Mouse (Mus musculus): ENCODE data around the gene Gprc5b.

GRCm38 (mm10) chr7:118943170-118943569 lies 51.8 kb downstream of the Gprc5b start:
- TF ChIP-seq CTCF (IDR thresholded peaks at IDR 0.05; ENCODE audit: control insufficient read depth, insufficient read depth, insufficient replicate concordance, low read depth, low read length) = no peak
- no peak for TF ChIP-seq POLR2A (IDR thresholded peaks at IDR 0.05; ENCODE audit: control insufficient read depth, low read depth, low read length)
